Mouse (Mus musculus): ENCODE measurements around the gene Glb1.

DNA sequence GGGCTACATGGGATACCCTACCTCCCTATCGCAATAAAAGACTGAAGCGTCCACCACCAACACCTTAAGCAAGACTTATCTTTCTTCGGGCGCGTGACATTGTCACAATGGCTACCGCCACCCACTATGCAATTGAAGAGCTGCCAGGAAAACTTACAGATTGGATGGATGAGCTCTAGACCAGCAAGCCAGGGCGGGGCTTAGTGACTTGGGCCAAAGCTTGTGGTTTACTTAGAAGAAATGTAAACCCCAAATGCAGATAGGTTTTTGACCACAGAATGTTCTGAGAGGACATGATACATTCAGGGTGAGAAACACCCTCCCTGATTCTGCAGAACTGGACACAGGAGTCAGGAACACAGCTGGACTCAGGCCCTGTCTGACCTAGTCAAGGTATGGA, 100.2 kb downstream of the Glb1 start:
- TF ChIP-seq CTCF (IDR thresholded peaks at IDR 0.05; ENCODE audit: control insufficient read depth, insufficient read depth, insufficient replicate concordance, low read depth, low read length) (no peak), POLR2A (IDR thresholded peaks at IDR 0.05; ENCODE audit: control insufficient read depth, low read depth, low read length) (no peak)
